Mouse (Mus musculus) left cerebral cortex, postnatal 36 days (tissue): ENCODE measurements around the gene Pam16. TPM values are rescaled to one million over a fixed set of nuclear protein-coding genes. Genes with fewer than 3 reads are reported as not detected.

Experiments used
- DNase-seq, 2 experiments: peaks; one replicate each; pipeline ENCODE4 v3.0.0; 2021 to 2022; ENCODE audit warnings: low spot score in 2 of 2, mixed read lengths in 1 of 2
- intact Hi-C: fragments of 180-260 bp; cut with DNase I; formaldehyde crosslinking; loops from one replicate; pipeline ENCODE4 v1.15.1; 2025
- total RNA-seq, 2 experiments: library from RNA; stranded (reverse); gene quantifications; 2 replicates each; pipeline ENCODE4 v1.2.3; 2021

The Pam16 gene
- total RNA-seq, 2 experiments from 2014 or later, result 75.3 to 86.0 TPM

GRCm38 (mm10) chr16:4648416-4649023 lies 23.7 kb upstream of the Pam16 start:
- DNase-seq, result no peak
- intact Hi-C loops, result no loop called here

- no peak for DNase-seq
- intact Hi-C loops, result no loop called here
Measured at GRCm38 (mm10) chr16:4647651-4648141, 22.9 kb upstream of the Pam16 start.

GRCm38 (mm10) chr16:4646831-4647230 lies 22.0 kb upstream of the Pam16 start:
- intact Hi-C loops, result no loop called here

GRCm38 (mm10) chr16:4645867-4646266 lies 21.1 kb upstream of the Pam16 start:
- DNase-seq, result no peak
- intact Hi-C loops, result no loop called here

More at GRCm38 (mm10) chr16:4646831-4647230, 22.0 kb upstream of the Pam16 start:
- no peak for DNase-seq

GRCm38 (mm10) chr16:4643670-4644419 lies 19.1 kb upstream of the Pam16 start:
- intact Hi-C loops, result no loop called here
- DNase-seq, result peak; percentile 81 to 82

GRCm38 (mm10) chr16:4642937-4643336 lies 18.1 kb upstream of the Pam16 start:
- no peak for DNase-seq
- intact Hi-C loops, result no loop called here

GRCm38 (mm10) chr16:4642190-4642589 lies 17.4 kb upstream of the Pam16 start:
- peak; percentile 74 to 78 for DNase-seq
- intact Hi-C loops, result no loop called here

GRCm38 (mm10) chr16:4641119-4641838 lies 16.5 kb upstream of the Pam16 start:
- DNase-seq, result no peak
- intact Hi-C loops, result no loop called here

GRCm38 (mm10) chr16:4640267-4641005 lies 15.6 kb upstream of the Pam16 start:
- intact Hi-C loops, result no loop called here

GRCm38 (mm10) chr16:4639831-4640237 lies 15.0 kb upstream of the Pam16 start, which contains the start of the genes Vasn and Dnaja3:
TSS of gene Vasn (plus strand) at chr16:4639941.
TSS of gene Dnaja3 (plus strand) at chr16:4639989.
- intact Hi-C loops, result no loop called here
- DNase-seq, result peak; percentile 76 to 79

More at GRCm38 (mm10) chr16:4640267-4641005, 15.6 kb upstream of the Pam16 start:
- DNase-seq, result no peak

- no peak for DNase-seq
- intact Hi-C loops, result no loop called here
Measured at GRCm38 (mm10) chr16:4638891-4639390, 14.2 kb upstream of the Pam16 start.

GRCm38 (mm10) chr16:4635760-4636159 lies 11.0 kb upstream of the Pam16 start:
- intact Hi-C loops, result no loop called here
- no peak for DNase-seq

- intact Hi-C loops, result no loop called here
- no peak for DNase-seq
Measured at GRCm38 (mm10) chr16:4634681-4635080, 9.9 kb upstream of the Pam16 start.

GRCm38 (mm10) chr16:4633661-4634060 lies 8.9 kb upstream of the Pam16 start:
- intact Hi-C loops, result no loop called here
- no peak for DNase-seq

GRCm38 (mm10) chr16:4632050-4632449 lies 7.3 kb upstream of the Pam16 start:
- intact Hi-C loops, result no loop called here
- DNase-seq, result no peak

- intact Hi-C loops, result loop anchor here (1.0 kb wide), 1 partner anchor 37 kb away; no protein-coding TSS in a partner anchor
- peak; percentile 64 to 73 for DNase-seq
Measured at GRCm38 (mm10) chr16:4629950-4630349, 5.2 kb upstream of the Pam16 start.

GRCm38 (mm10) chr16:4628898-4629419 lies 4.2 kb upstream of the Pam16 start:
- DNase-seq, result no peak
- intact Hi-C loops, result no loop called here

- no peak for DNase-seq
- intact Hi-C loops, result no loop called here
Measured at GRCm38 (mm10) chr16:4627105-4627504, 2.3 kb upstream of the Pam16 start.

- no peak for DNase-seq
- intact Hi-C loops, result no loop called here
Measured at GRCm38 (mm10) chr16:4624074-4624473, 714 bp downstream of the Pam16 start.
